Mouse (Mus musculus): ENCODE results near the gene Naa38. TPM values are rescaled to one million over a fixed set of nuclear protein-coding genes. Genes with fewer than 3 reads are reported as not detected.

Naa38 gene
- polyA plus RNA-seq, 1 experiment = 229 TPM

GRCm38 (mm10) chr11:69371601-69372000 is 23.7 kb upstream of the Naa38 start:
- peaks cover 2% of the 10 kb centered on the region for H3K79me3 ChIP-seq (ENCODE audit: low read depth)
- no peaks in the 10 kb centered on the region for H3K27me3 ChIP-seq (ENCODE audit: control insufficient read depth, insufficient read depth, insufficient read length)
- no peak overlapping the region for H3ac ChIP-seq (ENCODE audit: control insufficient read depth, insufficient read length, low read depth)
- no peak overlapping the region for H3K4me3 ChIP-seq (ENCODE audit: insufficient read depth, poor library complexity, severe bottlenecking)
- TF ChIP-seq MYOD1 (IDR thresholded peaks at IDR 0.05; ENCODE audit: control insufficient read depth, insufficient read length, low read depth) (no peak), FOSL1 (IDR thresholded peaks at IDR 0.05; ENCODE audit: insufficient read depth, low read length, poor library complexity, severe bottlenecking) (no peak), MAX (IDR thresholded peaks at IDR 0.05) (no peak), MYOG (IDR thresholded peaks at IDR 0.05; ENCODE audit: control insufficient read depth, extremely low read depth, insufficient read length) (no peak), CTCF (IDR thresholded peaks at IDR 0.05; ENCODE audit: control insufficient read depth, insufficient read depth, insufficient read length) (no peak), USF1 (IDR thresholded peaks at IDR 0.05; ENCODE audit: low read depth) (no peak), CEBPB (IDR thresholded peaks at IDR 0.05; ENCODE audit: low read depth) (no peak)
- peaks cover 13% of the 10 kb centered on the region for H3K79me2 ChIP-seq (ENCODE audit: control insufficient read depth, insufficient read depth)
- no peaks in the 10 kb centered on the region for H3K36me3 ChIP-seq (ENCODE audit: control insufficient read depth, insufficient read depth)

- Histone ChIP-seq H3K4me3 (ENCODE audit: insufficient read depth, poor library complexity, severe bottlenecking) (no peak overlapping the region), H3ac (ENCODE audit: control insufficient read depth, insufficient read length, low read depth) (no peak overlapping the region), H3K27me3 (ENCODE audit: control insufficient read depth, insufficient read depth, insufficient read length) (no peaks in the 10 kb centered on the region), H3K79me2 (ENCODE audit: control insufficient read depth, insufficient read depth) (peaks cover 13% of the 10 kb centered on the region), H3K36me3 (ENCODE audit: control insufficient read depth, insufficient read depth) (no peaks in the 10 kb centered on the region), H3K79me3 (ENCODE audit: low read depth) (peaks cover 2% of the 10 kb centered on the region)
- TF ChIP-seq CTCF (IDR thresholded peaks at IDR 0.05; ENCODE audit: control insufficient read depth, insufficient read depth, insufficient read length) (no peak), MYOG (IDR thresholded peaks at IDR 0.05; ENCODE audit: control insufficient read depth, extremely low read depth, insufficient read length) (no peak), MYOD1 (IDR thresholded peaks at IDR 0.05; ENCODE audit: control insufficient read depth, insufficient read length, low read depth) (no peak), CEBPB (IDR thresholded peaks at IDR 0.05; ENCODE audit: low read depth) (no peak), MAX (IDR thresholded peaks at IDR 0.05) (no peak), USF1 (IDR thresholded peaks at IDR 0.05; ENCODE audit: low read depth) (no peak), FOSL1 (IDR thresholded peaks at IDR 0.05; ENCODE audit: insufficient read depth, low read length, poor library complexity, severe bottlenecking) (no peak)
Observed at GRCm38 (mm10) chr11:69372056-69372779, 23.1 kb upstream of the Naa38 start.

- TF ChIP-seq MAX (IDR thresholded peaks at IDR 0.05) (no peak), MYOD1 (IDR thresholded peaks at IDR 0.05; ENCODE audit: control insufficient read depth, insufficient read length, low read depth) (no peak), MYOG (IDR thresholded peaks at IDR 0.05; ENCODE audit: control insufficient read depth, extremely low read depth, insufficient read length) (no peak), CEBPB (IDR thresholded peaks at IDR 0.05; ENCODE audit: low read depth) (no peak), FOSL1 (IDR thresholded peaks at IDR 0.05; ENCODE audit: insufficient read depth, low read length, poor library complexity, severe bottlenecking) (no peak)
- Histone ChIP-seq H3K27me3 (ENCODE audit: control insufficient read depth, insufficient read depth, insufficient read length) (no peaks in the 10 kb centered on the region), H3K36me3 (ENCODE audit: control insufficient read depth, insufficient read depth) (no peaks in the 10 kb centered on the region), H3K79me2 (ENCODE audit: control insufficient read depth, insufficient read depth) (peaks cover 9% of the 10 kb centered on the region), H3K4me3 (ENCODE audit: insufficient read depth, poor library complexity, severe bottlenecking) (no peak overlapping the region), H3ac (ENCODE audit: control insufficient read depth, insufficient read length, low read depth) (no peak overlapping the region), H3K79me3 (ENCODE audit: low read depth) (no peaks in the 10 kb centered on the region)
Observed at GRCm38 (mm10) chr11:69372780-69373170, 22.5 kb upstream of the Naa38 start.

GRCm38 (mm10) chr11:69373223-69373965 is 21.9 kb upstream of the Naa38 start:
- no peak overlapping the region for H3ac ChIP-seq (ENCODE audit: control insufficient read depth, insufficient read length, low read depth)
- H3K4me3 ChIP-seq (ENCODE audit: insufficient read depth, poor library complexity, severe bottlenecking) = no peak overlapping the region
- peaks cover 3% of the 10 kb centered on the region for H3K79me2 ChIP-seq (ENCODE audit: control insufficient read depth, insufficient read depth)
- no peaks in the 10 kb centered on the region for H3K79me3 ChIP-seq (ENCODE audit: low read depth)
- H3K27me3 ChIP-seq (ENCODE audit: control insufficient read depth, insufficient read depth, insufficient read length) = no peaks in the 10 kb centered on the region
- TF ChIP-seq MAX (IDR thresholded peaks at IDR 0.05) (no peak), USF1 (IDR thresholded peaks at IDR 0.05; ENCODE audit: low read depth) (no peak), CEBPB (IDR thresholded peaks at IDR 0.05; ENCODE audit: low read depth) (no peak), MYOD1 (IDR thresholded peaks at IDR 0.05; ENCODE audit: control insufficient read depth, insufficient read length, low read depth) (no peak), MYOG (IDR thresholded peaks at IDR 0.05; ENCODE audit: control insufficient read depth, extremely low read depth, insufficient read length) (no peak)
- no peaks in the 10 kb centered on the region for H3K36me3 ChIP-seq (ENCODE audit: control insufficient read depth, insufficient read depth)

GRCm38 (mm10) chr11:69375646-69376045 is 19.6 kb upstream of the Naa38 start:
- no peaks in the 10 kb centered on the region for H3K36me3 ChIP-seq (ENCODE audit: control insufficient read depth, insufficient read depth)
- no peaks in the 10 kb centered on the region for H3K27me3 ChIP-seq (ENCODE audit: control insufficient read depth, insufficient read depth, insufficient read length)
- no peaks in the 10 kb centered on the region for H3K79me3 ChIP-seq (ENCODE audit: low read depth)
- no peak overlapping the region for H3ac ChIP-seq (ENCODE audit: control insufficient read depth, insufficient read length, low read depth)
- H3K79me2 ChIP-seq (ENCODE audit: control insufficient read depth, insufficient read depth) = no peaks in the 10 kb centered on the region
- TF ChIP-seq CTCF (IDR thresholded peaks at IDR 0.05; ENCODE audit: control insufficient read depth, insufficient read depth, insufficient read length) (no peak), MAX (IDR thresholded peaks at IDR 0.05) (no peak), USF1 (IDR thresholded peaks at IDR 0.05; ENCODE audit: low read depth) (no peak), CEBPB (IDR thresholded peaks at IDR 0.05; ENCODE audit: low read depth) (no peak), FOSL1 (IDR thresholded peaks at IDR 0.05; ENCODE audit: insufficient read depth, low read length, poor library complexity, severe bottlenecking) (no peak), MYOD1 (IDR thresholded peaks at IDR 0.05; ENCODE audit: control insufficient read depth, insufficient read length, low read depth) (no peak), MYOG (IDR thresholded peaks at IDR 0.05; ENCODE audit: control insufficient read depth, extremely low read depth, insufficient read length) (no peak)
- no peak overlapping the region for H3K4me3 ChIP-seq (ENCODE audit: insufficient read depth, poor library complexity, severe bottlenecking)
